Mouse (Mus musculus) forebrain, embryonic 13.5 days (tissue): ENCODE data around the gene Gm10322. TPM values are rescaled to one million over a fixed set of nuclear protein-coding genes. Genes with fewer than 3 reads are reported as not detected.

Experiments used
- ATAC-seq: fragments of 200-750 bp; cut with Nextera tagmentation; 2 replicates; pipeline ENCODE4 v1.8.0; 2017
- H3K27ac ChIP-seq: fragments of 300-500 bp; sonication (generic); 2 replicates; pipeline ENCODE4 v1.5.1; 2015; ENCODE audit warnings: inconsistent platforms, mild to moderate bottlenecking, moderate library complexity
- H3K27me3 ChIP-seq: fragments of 300-500 bp; sonication (generic); 2 replicates; pipeline ENCODE4 v1.6.1; 2015; ENCODE audit warnings: mild to moderate bottlenecking, inconsistent platforms
- H3K36me3 ChIP-seq: fragments of 300-500 bp; sonication (generic); 2 replicates; pipeline ENCODE4 v1.6.1; 2015; ENCODE audit warnings: mild to moderate bottlenecking, inconsistent platforms; ENCODE audit not compliant: poor library complexity, severe bottlenecking
- H3K4me1 ChIP-seq: fragments of 300-500 bp; sonication (generic); 2 replicates; pipeline ENCODE4 v1.6.1; 2015; ENCODE audit warnings: inconsistent platforms
- H3K4me2 ChIP-seq: fragments of 300-500 bp; sonication (generic); 2 replicates; pipeline ENCODE4 v1.6.1; 2015; ENCODE audit warnings: inconsistent platforms, mild to moderate bottlenecking, moderate library complexity
- H3K4me3 ChIP-seq: fragments of 300-500 bp; sonication (generic); 2 replicates; pipeline ENCODE4 v1.5.1; 2015; ENCODE audit warnings: mild to moderate bottlenecking, inconsistent platforms
- H3K9ac ChIP-seq: fragments of 300-500 bp; sonication (generic); 2 replicates; pipeline ENCODE4 v1.6.1; 2015; ENCODE audit warnings: mild to moderate bottlenecking, inconsistent platforms
- H3K9me3 ChIP-seq: fragments of 300-500 bp; sonication (generic); replicated peaks from 2 replicates; pipeline ENCODE4 v1.6.1; 2016; ENCODE audit warnings: inconsistent platforms
- WGBS: fragments of 180-500 bp; shearing (Covaris S2); methylation state at CpG from one replicate; pipeline ENCODE4 v1.1.7; 2015; 5-methylcytosine and 5-hydroxymethylcytosine counted together
- polyA plus RNA-seq: library from polyadenylated mRNA; unstranded; fragments of >200 nt; fragmentation: Nextera tagmentation; extraction: Ambion mirVana; gene quantifications from 2 replicates; pipeline ENCODE4 v1.2.1, GENCODE M21; 2015

Gene Gm10322
- polyA plus RNA-seq: not detected in 2 replicates

DNA sequence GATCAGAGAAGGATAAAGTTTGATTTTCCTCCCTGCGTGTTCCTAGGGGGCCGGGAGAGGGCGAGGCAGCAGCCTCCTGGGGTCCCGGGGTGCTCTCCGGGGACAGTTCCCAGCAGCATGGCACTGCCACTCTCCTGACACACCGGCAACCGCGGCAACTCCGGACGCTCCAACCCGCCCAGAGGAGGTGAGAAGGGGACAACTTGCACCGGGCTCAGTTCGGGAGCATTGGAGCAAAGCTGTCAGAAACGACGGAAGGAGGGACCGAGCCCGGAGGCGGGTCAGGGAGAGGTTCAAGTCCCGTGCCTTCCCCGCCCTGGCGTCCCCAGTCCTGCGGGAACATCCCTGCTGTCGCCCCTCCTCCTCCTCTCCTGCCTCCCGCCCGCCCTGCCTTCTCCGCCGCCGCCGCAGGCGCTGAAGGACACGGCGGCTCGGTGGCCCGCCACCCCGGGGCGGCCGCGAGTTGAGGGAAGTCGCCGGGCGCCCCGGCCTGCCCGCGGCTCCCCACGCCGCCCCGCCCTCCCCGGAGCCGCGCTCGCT is at the start of gene Gm10322:
Gene Gm10322 (plus strand): TSS at position 83 of the 540 bp plus-strand sequence.
- Histone ChIP-seq H3K27me3 (no peaks in the 10 kb centered on the region), H3K9me3 (no peaks in the 10 kb centered on the region), H3K4me1 (peaks cover 25% of the 10 kb centered on the region), H3K36me3 (no peaks in the 10 kb centered on the region), H3K9ac (peak within 1 kb of the TSS; percentile 89), H3K27ac (peak within 1 kb of the TSS; percentile 78), H3K4me3 (peak within 1 kb of the TSS; percentile 88), H3K4me2 (peak within 1 kb of the TSS; percentile 83)
- WGBS: under 1% methylated on average over 28 of the region's 51 CpGs
- peak; percentile 80 for ATAC-seq

GRCm38 (mm10) chr10:59566968-59567367 is 48.9 kb upstream of the Gm10322 start:
- no peak overlapping the region for H3K4me2 ChIP-seq
- no peak overlapping the region for H3K4me3 ChIP-seq
- ATAC-seq: no peak
- H3K36me3 ChIP-seq: no peaks in the 10 kb centered on the region
- H3K4me1 ChIP-seq: peaks cover 27% of the 10 kb centered on the region
- H3K9me3 ChIP-seq: no peaks in the 10 kb centered on the region
- no peaks in the 10 kb centered on the region for H3K27me3 ChIP-seq
- H3K27ac ChIP-seq: no peak overlapping the region
- no peak overlapping the region for H3K9ac ChIP-seq
- 94% methylated on average over 13 of the region's 13 CpGs for WGBS

GRCm38 (mm10) chr10:59568665-59569480 is 47.0 kb upstream of the Gm10322 start:
- Histone ChIP-seq H3K9me3 (peaks cover 6% of the 10 kb centered on the region), H3K4me2 (no peak overlapping the region), H3K36me3 (no peaks in the 10 kb centered on the region), H3K4me1 (peaks cover 23% of the 10 kb centered on the region), H3K27ac (0 out of 2 replicates have a peak overlapping the region, but pooled peaks have one; percentile 1), H3K9ac (no peak overlapping the region), H3K27me3 (no peaks in the 10 kb centered on the region), H3K4me3 (no peak overlapping the region)
- WGBS: 33% methylated on average over 10 of the region's 10 CpGs
- ATAC-seq: peak; percentile 77; the same call in 1 of the 2 replicates

- WGBS: 67% methylated on average over 1 of the region's 1 CpGs
- Histone ChIP-seq H3K4me2 (no peak overlapping the region), H3K27me3 (no peaks in the 10 kb centered on the region), H3K36me3 (no peaks in the 10 kb centered on the region), H3K27ac (no peak overlapping the region), H3K9ac (no peak overlapping the region), H3K9me3 (peaks cover 6% of the 10 kb centered on the region), H3K4me1 (peaks cover 23% of the 10 kb centered on the region), H3K4me3 (no peak overlapping the region)
- no peak for ATAC-seq
Observed at GRCm38 (mm10) chr10:59569481-59569869, 46.4 kb upstream of the Gm10322 start.

GRCm38 (mm10) chr10:59570360-59570759 is 45.5 kb upstream of the Gm10322 start:
- peaks cover 6% of the 10 kb centered on the region for H3K9me3 ChIP-seq
- no peaks in the 10 kb centered on the region for H3K36me3 ChIP-seq
- H3K9ac ChIP-seq: no peak overlapping the region
- H3K4me1 ChIP-seq: peaks cover 19% of the 10 kb centered on the region
- ATAC-seq: no peak
- H3K4me3 ChIP-seq: no peak overlapping the region
- H3K27me3 ChIP-seq: no peaks in the 10 kb centered on the region
- 94% methylated on average over 6 of the region's 6 CpGs for WGBS
- H3K27ac ChIP-seq: no peak overlapping the region
- H3K4me2 ChIP-seq: no peak overlapping the region

GRCm38 (mm10) chr10:59570780-59571179 is 45.1 kb upstream of the Gm10322 start:
- WGBS: 87% methylated on average over 2 of the region's 2 CpGs
- H3K4me1 ChIP-seq: peaks cover 17% of the 10 kb centered on the region
- no peak overlapping the region for H3K9ac ChIP-seq
- no peak overlapping the region for H3K27ac ChIP-seq
- no peak overlapping the region for H3K4me2 ChIP-seq
- H3K27me3 ChIP-seq: no peaks in the 10 kb centered on the region
- H3K36me3 ChIP-seq: no peaks in the 10 kb centered on the region
- H3K9me3 ChIP-seq: peaks cover 6% of the 10 kb centered on the region
- ATAC-seq: no peak
- H3K4me3 ChIP-seq: no peak overlapping the region

- no peak overlapping the region for H3K9ac ChIP-seq
- no peak overlapping the region for H3K4me3 ChIP-seq
- no peaks in the 10 kb centered on the region for H3K27me3 ChIP-seq
- H3K4me2 ChIP-seq: no peak overlapping the region
- no peaks in the 10 kb centered on the region for H3K36me3 ChIP-seq
- H3K27ac ChIP-seq: no peak overlapping the region
- H3K4me1 ChIP-seq: peaks cover 17% of the 10 kb centered on the region
- peaks cover 6% of the 10 kb centered on the region for H3K9me3 ChIP-seq
- no peak for ATAC-seq
- WGBS: 94% methylated on average over 4 of the region's 4 CpGs
Observed at GRCm38 (mm10) chr10:59571273-59571672, 44.6 kb upstream of the Gm10322 start.

DNA sequence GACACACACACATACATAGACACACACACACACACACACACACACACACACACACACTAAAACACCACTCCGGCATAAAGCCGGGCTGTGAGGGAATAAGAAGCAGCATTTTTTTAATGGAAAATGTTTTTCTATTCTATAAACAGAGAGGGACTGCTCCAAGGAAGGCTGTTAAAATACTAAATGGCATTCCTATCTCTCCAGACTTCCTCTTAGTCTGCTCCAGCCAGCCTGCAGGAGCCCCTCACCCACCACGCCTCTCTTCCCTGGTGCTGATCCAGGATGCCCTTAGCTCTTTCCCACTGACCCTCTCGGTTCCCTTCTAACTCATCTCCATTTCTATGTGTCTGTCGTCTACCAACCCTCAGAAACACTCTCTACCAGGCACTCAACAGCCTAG is 43.9 kb upstream of the Gm10322 start:
- H3K9ac ChIP-seq: no peak overlapping the region
- peaks cover 22% of the 10 kb centered on the region for H3K4me1 ChIP-seq
- no peaks in the 10 kb centered on the region for H3K27me3 ChIP-seq
- H3K4me3 ChIP-seq: no peak overlapping the region
- no peaks in the 10 kb centered on the region for H3K36me3 ChIP-seq
- H3K4me2 ChIP-seq: no peak overlapping the region
- H3K9me3 ChIP-seq: peaks cover 6% of the 10 kb centered on the region
- ATAC-seq: no peak
- H3K27ac ChIP-seq: no peak overlapping the region
- 92% methylated on average over 5 of the region's 5 CpGs for WGBS

GRCm38 (mm10) chr10:59576305-59576704 is 39.6 kb upstream of the Gm10322 start:
- H3K4me2 ChIP-seq: no peak overlapping the region
- H3K9me3 ChIP-seq: peaks cover 6% of the 10 kb centered on the region
- H3K9ac ChIP-seq: no peak overlapping the region
- no peaks in the 10 kb centered on the region for H3K27me3 ChIP-seq
- H3K27ac ChIP-seq: no peak overlapping the region
- H3K4me1 ChIP-seq: peaks cover 11% of the 10 kb centered on the region; the same call in 1 of the 2 replicates
- H3K4me3 ChIP-seq: no peak overlapping the region
- H3K36me3 ChIP-seq: no peaks in the 10 kb centered on the region
- ATAC-seq: no peak
- WGBS: 58% methylated on average over 5 of the region's 5 CpGs

DNA sequence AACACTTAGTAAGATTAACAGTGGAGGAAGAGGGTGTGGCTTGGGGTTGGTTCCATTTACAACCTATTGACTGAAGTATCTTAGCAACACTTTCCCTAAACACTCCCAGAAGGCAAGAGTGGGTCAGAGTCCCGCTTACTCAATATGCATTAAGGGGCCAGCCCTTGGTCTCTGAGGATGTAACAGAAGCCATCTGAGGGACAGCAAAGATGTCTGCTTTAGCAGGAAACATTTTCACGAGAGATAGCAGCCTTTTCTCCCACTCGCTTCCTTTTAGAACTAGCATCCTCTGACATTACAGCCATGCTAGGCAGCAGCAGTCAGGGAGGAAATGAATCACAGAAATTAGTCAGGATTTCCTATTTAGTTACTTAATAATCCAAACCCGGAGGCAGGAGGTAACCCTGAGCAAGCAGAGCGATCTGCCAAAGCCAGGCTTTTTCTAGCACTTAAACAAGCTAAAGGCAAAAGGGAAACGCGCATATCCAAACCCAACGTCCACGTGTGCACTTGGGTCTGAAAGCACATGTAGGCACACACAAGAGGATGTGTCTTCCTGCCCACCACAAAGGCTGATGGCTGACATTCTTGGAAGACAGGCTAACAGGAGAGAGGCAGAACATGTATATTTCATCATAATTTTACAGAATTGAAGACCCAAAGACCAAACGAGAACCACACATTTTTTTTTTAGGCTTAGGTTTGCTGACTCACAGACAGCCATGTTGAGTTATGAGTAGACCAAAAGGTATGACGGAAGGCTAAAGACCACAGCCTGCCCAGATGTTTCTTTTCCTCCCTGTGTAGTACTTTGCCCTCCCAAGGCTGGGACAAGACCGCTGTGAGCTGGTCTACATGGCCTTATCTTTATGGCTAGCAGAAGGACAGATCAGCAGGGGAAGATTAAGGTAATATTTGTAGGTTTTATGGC is 37.7 kb upstream of the Gm10322 start:
- Histone ChIP-seq H3K36me3 (peaks cover 6% of the 10 kb centered on the region; the same call in 1 of the 2 replicates), H3K27ac (no peak overlapping the region), H3K4me2 (no peak overlapping the region), H3K9ac (no peak overlapping the region), H3K27me3 (no peaks in the 10 kb centered on the region), H3K4me1 (peaks cover 11% of the 10 kb centered on the region; the same call in 1 of the 2 replicates), H3K9me3 (peaks cover 3% of the 10 kb centered on the region), H3K4me3 (no peak overlapping the region)
- 79% methylated on average over 12 of the region's 12 CpGs for WGBS
- no peak for ATAC-seq

DNA sequence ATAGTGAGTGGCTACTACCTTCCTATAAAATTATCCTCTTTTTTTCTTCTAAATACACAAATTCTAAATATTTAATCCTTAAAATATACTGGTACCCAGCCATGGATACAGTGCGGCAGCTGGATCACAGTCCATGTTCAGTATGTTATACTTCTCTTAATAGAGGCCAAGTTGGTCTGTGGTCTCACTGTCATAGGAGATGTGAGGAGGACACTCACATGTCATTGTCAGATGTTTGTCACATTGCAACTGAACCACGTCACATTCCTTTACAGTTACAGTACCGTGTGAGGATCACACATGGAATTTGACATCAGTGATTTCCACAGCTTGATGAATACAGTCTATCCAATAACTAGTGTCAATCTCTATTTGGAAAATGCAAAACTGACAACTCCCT is 36.2 kb upstream of the Gm10322 start:
- Histone ChIP-seq H3K9me3 (no peaks in the 10 kb centered on the region; the same call in 1 of the 2 replicates), H3K4me2 (no peak overlapping the region), H3K27me3 (no peaks in the 10 kb centered on the region), H3K4me1 (peaks cover 11% of the 10 kb centered on the region; the same call in 1 of the 2 replicates), H3K9ac (no peak overlapping the region), H3K36me3 (peaks cover 7% of the 10 kb centered on the region; the same call in 1 of the 2 replicates), H3K27ac (no peak overlapping the region), H3K4me3 (no peak overlapping the region)
- WGBS: 86% methylated on average over 3 of the region's 3 CpGs
- ATAC-seq: no peak
